Mouse (Mus musculus) liver, embryonic 11.5 days (tissue): ENCODE results near the gene Hyou1. TPM values are rescaled to one million over a fixed set of nuclear protein-coding genes. Genes with fewer than 3 reads are reported as not detected.
"Not testable (repeated sequence)": the region's sequence is repeated elsewhere in the genome, so short reads cannot be mapped to it uniquely, and the experiment has no call there.

Source experiments
- ATAC-seq: fragments of 200-750 bp; cut with Nextera tagmentation; replicated peaks from 2 replicates; pipeline ENCODE4 v1.8.0; 2017; ENCODE audit warnings: moderate number of reproducible peaks, mild to moderate bottlenecking, moderate TSS enrichment, moderate library complexity; ENCODE audit not compliant: low FRiP score
- DNase-seq: peaks from one replicate; pipeline ENCODE4 v3.0.0-alpha.2; 2017; ENCODE audit warnings: low spot score
- H3K27ac ChIP-seq: fragments of 300-500 bp; sonication (generic); 2 replicates; pipeline ENCODE4 v1.5.1; 2014; ENCODE audit warnings: mild to moderate bottlenecking, low read depth, low read length, control low read depth
- H3K27me3 ChIP-seq: fragments of 300-500 bp; sonication (generic); replicated peaks from 2 replicates; pipeline ENCODE4 v1.6.1; 2014; ENCODE audit warnings: low read length, mixed read lengths; ENCODE audit not compliant: control insufficient read depth, insufficient read depth
- H3K36me3 ChIP-seq: fragments of 300-500 bp; sonication (generic); 2 replicates; pipeline ENCODE4 v1.6.1; 2014; ENCODE audit warnings: mild to moderate bottlenecking, low read length, moderate library complexity, mixed read lengths; ENCODE audit not compliant: control insufficient read depth, insufficient read depth
- H3K4me1 ChIP-seq: fragments of 300-500 bp; sonication (generic); replicated peaks from 2 replicates; pipeline ENCODE4 v1.6.1; 2014; ENCODE audit warnings: low read length, mixed read lengths; ENCODE audit not compliant: control insufficient read depth, insufficient read depth
- H3K4me2 ChIP-seq: fragments of 300-500 bp; sonication (generic); 2 replicates; pipeline ENCODE4 v1.6.1; 2014; ENCODE audit warnings: mild to moderate bottlenecking, control low read depth, moderate library complexity
- H3K4me3 ChIP-seq: fragments of 300-500 bp; sonication (generic); 2 replicates; pipeline ENCODE4 v1.5.1; 2014; ENCODE audit warnings: low read depth, low read length, control low read depth
- H3K9ac ChIP-seq: fragments of 300-500 bp; sonication (generic); 2 replicates; pipeline ENCODE4 v1.6.1; 2014; ENCODE audit warnings: low read depth, low read length, control low read depth
- H3K9me3 ChIP-seq: fragments of 300-500 bp; sonication (generic); 2 replicates; pipeline ENCODE4 v1.6.1; 2016; ENCODE audit warnings: low read length, inconsistent platforms, mixed read lengths; ENCODE audit not compliant: control insufficient read depth
- WGBS: fragments of 180-500 bp; shearing (Covaris S2); extraction: QIAGEN DNeasy Blood & Tissue Kit; methylation state at CpG from one replicate; pipeline ENCODE4 v1.1.7; 2014; 5-methylcytosine and 5-hydroxymethylcytosine counted together
- polyA plus RNA-seq: library from polyadenylated mRNA; unstranded; fragments of >200 nt; fragmentation: Nextera tagmentation; extraction: Ambion mirVana; gene quantifications from 2 replicates; pipeline ENCODE4 v1.2.1, GENCODE M21; 2014

The Hyou1 gene
- polyA plus RNA-seq, 1 experiment from 2014 or later, result 37.1 TPM

DNA sequence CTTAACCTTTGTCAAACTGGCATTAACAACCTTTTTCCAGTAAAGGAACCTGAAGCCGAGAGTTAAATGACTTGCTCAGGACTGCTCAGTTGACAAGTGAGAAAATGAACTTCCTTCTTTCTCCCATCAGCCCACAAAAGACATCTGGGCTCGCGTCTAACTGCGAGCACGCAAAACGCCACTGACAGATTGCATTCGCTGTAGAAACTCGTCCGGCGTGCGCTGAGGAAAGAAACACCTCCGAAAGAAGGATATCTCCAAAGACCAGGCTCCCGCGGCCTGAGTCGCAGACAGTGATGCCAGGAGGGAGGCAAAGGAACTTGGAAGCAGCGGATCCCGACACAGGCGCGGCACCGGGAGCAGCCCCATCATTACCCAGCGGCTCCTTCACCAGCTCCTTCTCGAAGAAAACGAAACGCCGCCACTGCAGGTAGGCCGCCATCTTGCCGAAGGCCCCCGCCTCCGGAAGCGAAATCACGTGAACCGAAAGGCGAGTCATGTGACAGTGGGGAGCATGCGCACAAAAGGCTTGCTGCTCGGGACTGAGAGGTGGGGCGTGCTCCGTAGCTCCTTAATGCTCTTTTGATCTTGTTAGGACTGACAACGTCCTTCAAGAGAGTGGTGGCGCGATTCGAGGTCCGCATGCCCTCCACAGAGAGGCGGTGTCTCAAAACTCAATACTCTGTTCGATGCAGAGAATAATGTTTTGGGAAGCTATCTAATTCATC, 17.9 kb upstream of the Hyou1 start, which contains the start of gene Vps11:
Gene Vps11 (minus strand): TSS at position 481 of the 728 bp plus-strand sequence.
- peak within 1 kb of the TSS; percentile 77 for H3K9ac ChIP-seq
- peak within 1 kb of the TSS; percentile 72 for H3K4me2 ChIP-seq
- peak; percentile 93 for DNase-seq
- H3K36me3 ChIP-seq, result peaks cover 18% of the 10 kb centered on the region
- peaks cover 4% of the 10 kb centered on the region for H3K4me1 ChIP-seq
- H3K27ac ChIP-seq, result peak within 1 kb of the TSS; percentile 52
- H3K4me3 ChIP-seq, result peak within 1 kb of the TSS; percentile 80
- peak; percentile 92 for ATAC-seq
- H3K27me3 ChIP-seq, result no peaks in the 10 kb centered on the region
- H3K9me3 ChIP-seq, result no peaks in the 10 kb centered on the region; the same call in 1 of the 2 replicates
- under 1% methylated on average over 44 of the region's 44 CpGs for WGBS

GRCm38 (mm10) chr9:44361931-44362330, 17.4 kb upstream of the Hyou1 start:
- not testable (repeated sequence) for H3K27me3 ChIP-seq, DNase-seq, H3K9me3 ChIP-seq, H3K9ac ChIP-seq, H3K4me1 ChIP-seq
- peak; percentile 10; the same call in 1 of the 2 replicates for ATAC-seq
- Histone ChIP-seq H3K4me3 (peak overlapping the region; percentile 80), H3K4me2 (peak overlapping the region; percentile 52), H3K36me3 (peaks cover 13% of the 10 kb centered on the region; the same call in 1 of the 2 replicates), H3K27ac (peak overlapping the region; percentile 52)
- WGBS, result 34% methylated on average over 4 of the region's 4 CpGs

DNA sequence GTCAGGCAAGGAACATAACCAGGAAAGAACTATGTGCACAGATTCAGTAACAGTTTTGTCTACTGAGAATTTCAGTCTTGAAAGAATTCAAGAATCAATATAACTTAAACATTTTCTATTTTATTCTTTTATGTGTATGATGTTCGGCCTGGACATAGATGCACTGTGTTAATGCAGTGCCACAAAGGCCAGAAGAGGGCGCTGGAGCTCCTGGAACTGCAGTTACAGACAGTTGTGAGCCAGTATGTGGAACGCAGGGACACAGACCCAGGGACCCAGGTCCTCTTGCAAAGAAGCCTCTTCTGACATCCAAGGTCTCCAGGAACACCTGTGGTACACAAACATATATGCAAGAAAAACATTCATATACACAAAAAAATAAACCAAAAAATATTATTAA, 14.8 kb upstream of the Hyou1 start:
- Histone ChIP-seq H3K27me3 (no peaks in the 10 kb centered on the region), H3K27ac (no peak overlapping the region), H3K4me1 (peaks cover 4% of the 10 kb centered on the region), H3K4me3 (no peak overlapping the region), H3K4me2 (no peak overlapping the region), H3K9ac (no peak overlapping the region), H3K9me3 (no peaks in the 10 kb centered on the region; the same call in 1 of the 2 replicates), H3K36me3 (no peaks in the 10 kb centered on the region)
- no peak for ATAC-seq
- DNase-seq, result no peak
- WGBS, result 64% methylated on average over 3 of the region's 3 CpGs

GRCm38 (mm10) chr9:44373386-44373785, 5.9 kb upstream of the Hyou1 start:
- Histone ChIP-seq H3K27ac (no peak overlapping the region), H3K27me3 (no peaks in the 10 kb centered on the region), H3K4me1 (peaks cover 7% of the 10 kb centered on the region), H3K9me3 (no peaks in the 10 kb centered on the region), H3K36me3 (no peaks in the 10 kb centered on the region), H3K4me2 (no peak overlapping the region), H3K9ac (no peak overlapping the region), H3K4me3 (no peak overlapping the region)
- ATAC-seq, result no peak
- no peak for DNase-seq

- Histone ChIP-seq H3K4me3 (no peak overlapping the region), H3K9ac (no peak overlapping the region), H3K36me3 (peaks cover under 1% of the 10 kb centered on the region), H3K4me1 (peaks cover 15% of the 10 kb centered on the region), H3K27ac (no peak overlapping the region), H3K4me2 (no peak overlapping the region), H3K27me3 (no peaks in the 10 kb centered on the region), H3K9me3 (no peaks in the 10 kb centered on the region)
- no peak for ATAC-seq
- 88% methylated on average over 6 of the region's 6 CpGs for WGBS
- DNase-seq, result no peak
These were observed 3.1 kb upstream of the Hyou1 start for GRCm38 (mm10) chr9:44376141-44376540.

GRCm38 (mm10) chr9:44377335-44377734, 2.0 kb upstream of the Hyou1 start:
- not testable (repeated sequence) for H3K4me3 ChIP-seq, ATAC-seq, H3K27me3 ChIP-seq, H3K9ac ChIP-seq, H3K27ac ChIP-seq, H3K4me2 ChIP-seq, DNase-seq, H3K9me3 ChIP-seq
- H3K4me1 ChIP-seq, result peaks cover 15% of the 10 kb centered on the region
- WGBS, result 75% methylated on average over 2 of the region's 2 CpGs
- peaks cover 12% of the 10 kb centered on the region for H3K36me3 ChIP-seq

DNA sequence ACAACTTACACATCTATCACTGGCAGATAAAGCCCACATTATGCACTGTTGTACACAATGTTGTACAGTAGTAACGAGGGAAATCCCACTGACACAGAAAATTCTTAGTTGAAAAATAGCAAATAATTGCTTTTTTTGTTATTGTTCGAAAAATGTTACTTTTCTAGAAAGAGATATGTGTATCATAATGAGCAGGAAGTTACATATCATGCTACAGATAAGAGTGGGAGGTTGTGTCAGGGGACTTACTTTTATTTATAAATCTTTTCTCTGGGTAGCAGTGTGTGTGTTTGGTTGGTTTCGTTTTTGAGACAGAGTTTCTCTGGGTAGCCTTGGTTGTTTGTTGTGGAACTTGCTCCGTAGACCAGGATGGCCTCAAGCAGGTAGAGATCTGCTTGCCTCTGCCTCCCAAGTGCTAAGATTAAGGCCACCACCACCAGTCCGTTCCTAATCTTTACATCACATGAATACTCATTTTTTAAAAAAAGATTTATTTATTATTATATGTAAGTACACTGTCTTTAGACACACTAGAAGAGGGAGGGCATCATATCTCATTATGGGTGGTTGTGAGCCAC, 1.0 kb upstream of the Hyou1 start:
- Histone ChIP-seq H3K36me3 (peaks cover 20% of the 10 kb centered on the region), H3K9me3 (no peaks in the 10 kb centered on the region), H3K27me3 (no peaks in the 10 kb centered on the region), H3K4me2 (peak overlapping the region; percentile 97), H3K27ac (peak overlapping the region; percentile 91; the same call in 1 of the 2 replicates), H3K4me3 (peak overlapping the region; percentile 91), H3K4me1 (peaks cover 15% of the 10 kb centered on the region), H3K9ac (peak overlapping the region; percentile 94)
- ATAC-seq (no peak), DNase-seq (no peak)
- WGBS, result 56% methylated on average over 5 of the region's 5 CpGs

- Histone ChIP-seq H3K9me3 (no peaks in the 10 kb centered on the region), H3K36me3 (peaks cover 36% of the 10 kb centered on the region), H3K4me1 (peaks cover 15% of the 10 kb centered on the region), H3K27me3 (no peaks in the 10 kb centered on the region), H3K9ac (peak overlapping the region; percentile 94), H3K27ac (peak overlapping the region; percentile 91), H3K4me2 (peak overlapping the region; percentile 97), H3K4me3 (peak overlapping the region; percentile 91)
- ATAC-seq (0 out of 2 replicates have a peak, but pooled peaks have one; percentile 4), DNase-seq (no peak)
- WGBS, result 8% methylated on average over 15 of the region's 15 CpGs
These were observed 572 bp downstream of the Hyou1 start for GRCm38 (mm10) chr9:44379862-44380261.
